Mouse (Mus musculus) stomach, embryonic 15.5 days (tissue): Measurements from ENCODE around the gene Csnk2a2. TPM values are rescaled to one million over a fixed set of nuclear protein-coding genes. Genes with fewer than 3 reads are reported as not detected.

Experiments used
- ATAC-seq: fragments of 200-750 bp; cut with Nextera tagmentation; 2 replicates; pipeline ENCODE4 v1.8.0; 2017; ENCODE audit warnings: low read depth, moderate number of reproducible peaks, moderate TSS enrichment; ENCODE audit not compliant: insufficient read depth, low FRiP score
- H3K27ac ChIP-seq: fragments of 300-500 bp; sonication (generic); 2 replicates; pipeline ENCODE4 v1.5.1; 2015; ENCODE audit warnings: mild to moderate bottlenecking, inconsistent platforms
- H3K27me3 ChIP-seq: fragments of 300-500 bp; sonication (generic); replicated peaks from 2 replicates; pipeline ENCODE4 v1.6.1; 2015; ENCODE audit warnings: inconsistent platforms
- H3K36me3 ChIP-seq: fragments of 300-500 bp; sonication (generic); 2 replicates; pipeline ENCODE4 v1.6.1; 2015; ENCODE audit warnings: inconsistent platforms
- H3K4me1 ChIP-seq: fragments of 300-500 bp; sonication (generic); 2 replicates; pipeline ENCODE4 v1.6.1; 2015; ENCODE audit warnings: inconsistent platforms
- H3K4me2 ChIP-seq: fragments of 300-500 bp; sonication (generic); 2 replicates; pipeline ENCODE4 v1.6.1; 2015; ENCODE audit warnings: mild to moderate bottlenecking, inconsistent platforms
- H3K4me3 ChIP-seq: fragments of 300-500 bp; sonication (generic); replicated peaks from 2 replicates; pipeline ENCODE4 v1.5.1; 2015; ENCODE audit warnings: inconsistent platforms
- H3K9ac ChIP-seq: fragments of 300-500 bp; sonication (generic); 2 replicates; pipeline ENCODE4 v1.6.1; 2015; ENCODE audit warnings: inconsistent platforms
- H3K9me3 ChIP-seq: fragments of 300-500 bp; sonication (generic); 2 replicates; pipeline ENCODE4 v1.6.1; 2016; ENCODE audit warnings: inconsistent platforms
- WGBS: fragments of 180-500 bp; shearing (Covaris S2); methylation state at CpG from one replicate; pipeline ENCODE4 v1.1.7; 2015; 5-methylcytosine and 5-hydroxymethylcytosine counted together
- polyA plus RNA-seq: library from polyadenylated mRNA; unstranded; fragments of >200 nt; fragmentation: Nextera tagmentation; extraction: Ambion mirVana; gene quantifications from 2 replicates; pipeline ENCODE4 v1.2.1, GENCODE M21; 2015

Csnk2a2 gene
- polyA plus RNA-seq, 1 experiment from 2014 or later = 11.1 TPM

GRCm38 (mm10) chr8:95434233-95434632 lies 55.6 kb downstream of the Csnk2a2 start:
- Histone ChIP-seq H3K9me3 (no peaks in the 10 kb centered on the region), H3K4me3 (peak overlapping the region; percentile 87), H3K27me3 (no peaks in the 10 kb centered on the region), H3K4me2 (peak overlapping the region; percentile 89), H3K36me3 (no peaks in the 10 kb centered on the region), H3K4me1 (peaks cover 27% of the 10 kb centered on the region), H3K9ac (peak overlapping the region; percentile 87), H3K27ac (peak overlapping the region; percentile 93)
- WGBS = under 1% methylated on average over 25 of the region's 25 CpGs
- ATAC-seq = peak; percentile 34; the same call in 1 of the 2 replicates

- Histone ChIP-seq H3K4me2 (peak overlapping the region; percentile 89), H3K27me3 (no peaks in the 10 kb centered on the region), H3K9ac (0 out of 2 replicates have a peak overlapping the region, but pooled peaks have one; percentile 11), H3K27ac (0 out of 2 replicates have a peak overlapping the region, but pooled peaks have one; percentile 32), H3K9me3 (no peaks in the 10 kb centered on the region), H3K4me1 (peaks cover 33% of the 10 kb centered on the region), H3K4me3 (peak overlapping the region; percentile 87), H3K36me3 (no peaks in the 10 kb centered on the region)
- 54% methylated on average over 4 of the region's 4 CpGs for WGBS
- no peak for ATAC-seq
These were observed 56.7 kb downstream of the Csnk2a2 start for GRCm38 (mm10) chr8:95433124-95433523.

DNA sequence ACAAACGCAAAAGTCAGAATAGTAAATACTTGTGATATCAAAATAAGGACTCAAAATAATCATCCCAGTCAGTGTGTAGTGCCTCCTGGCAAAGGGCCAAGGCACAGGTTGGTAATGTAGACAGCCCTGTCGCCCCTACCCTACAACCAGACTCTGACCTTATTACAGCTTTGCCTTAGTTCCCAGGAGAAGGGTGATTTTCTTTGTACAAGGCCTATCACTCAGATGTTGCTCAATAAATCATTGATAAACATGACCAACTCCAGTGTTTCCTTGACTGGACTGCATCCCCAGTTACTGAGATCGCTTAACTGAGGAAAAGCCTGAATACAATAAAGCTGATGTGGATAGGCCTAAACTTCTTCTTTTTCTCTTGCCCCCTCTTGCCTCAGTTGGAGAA lies 57.4 kb downstream of the Csnk2a2 start:
- WGBS = 68% methylated on average over 3 of the region's 3 CpGs
- Histone ChIP-seq H3K36me3 (no peaks in the 10 kb centered on the region), H3K27ac (no peak overlapping the region), H3K9ac (no peak overlapping the region), H3K27me3 (no peaks in the 10 kb centered on the region), H3K4me2 (peak overlapping the region; percentile 89), H3K4me1 (peaks cover 39% of the 10 kb centered on the region), H3K4me3 (no peak overlapping the region), H3K9me3 (no peaks in the 10 kb centered on the region)
- ATAC-seq = no peak

DNA sequence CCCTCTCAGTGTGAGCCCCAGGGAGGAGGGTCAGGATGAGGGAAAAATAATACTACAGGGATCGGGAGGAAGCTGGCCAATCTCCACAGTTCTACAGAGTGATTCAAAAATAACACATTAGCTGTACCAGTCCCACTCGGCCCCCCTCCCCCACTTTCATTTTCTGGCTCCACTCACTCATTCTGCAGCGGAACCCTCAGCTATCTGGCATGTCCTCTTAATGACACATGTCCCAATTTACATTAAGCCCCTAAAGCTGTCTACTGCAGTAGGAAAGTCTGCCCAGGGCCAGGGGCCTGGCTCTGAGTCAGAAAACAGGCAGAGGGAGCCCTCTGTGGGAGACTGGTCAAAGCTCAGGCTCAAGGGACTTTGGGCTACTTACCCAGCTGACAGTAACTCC lies 59.9 kb downstream of the Csnk2a2 start:
- no peak overlapping the region for H3K9ac ChIP-seq

GRCm38 (mm10) chr8:95427594-95428535 lies 62.0 kb downstream of the Csnk2a2 start:
- 22% methylated on average over 12 of the region's 12 CpGs for WGBS
- Histone ChIP-seq H3K27ac (peak overlapping the region; percentile 91), H3K4me1 (peaks cover 46% of the 10 kb centered on the region), H3K9ac (no peak overlapping the region), H3K36me3 (0 out of 2 replicates have a peak, but pooled peaks cover under 1% of the 10 kb centered on the region), H3K4me3 (no peak overlapping the region; the same call in 1 of the 2 replicates), H3K9me3 (no peaks in the 10 kb centered on the region), H3K27me3 (no peaks in the 10 kb centered on the region), H3K4me2 (peak overlapping the region; percentile 43)
- ATAC-seq = 0 out of 2 replicates have a peak, but pooled peaks have one; percentile 23

More for the DNA sequence above, 59.9 kb downstream of the Csnk2a2 start:
- peak overlapping the region; percentile 53 for H3K27ac ChIP-seq
- ATAC-seq = no peak; the same call in 1 of the 2 replicates
- H3K36me3 ChIP-seq = no peaks in the 10 kb centered on the region
- peak overlapping the region; percentile 26 for H3K4me2 ChIP-seq
- no peaks in the 10 kb centered on the region for H3K27me3 ChIP-seq
- 27% methylated on average over 3 of the region's 3 CpGs for WGBS
- H3K4me1 ChIP-seq = peaks cover 55% of the 10 kb centered on the region
- H3K9me3 ChIP-seq = no peaks in the 10 kb centered on the region
- no peak overlapping the region for H3K4me3 ChIP-seq

- peak; percentile 36; the same call in 1 of the 2 replicates for ATAC-seq
- Histone ChIP-seq H3K4me1 (peaks cover 42% of the 10 kb centered on the region), H3K4me2 (no peak overlapping the region), H3K9me3 (no peaks in the 10 kb centered on the region), H3K27me3 (no peaks in the 10 kb centered on the region), H3K9ac (no peak overlapping the region), H3K36me3 (peaks cover 6% of the 10 kb centered on the region; the same call in 1 of the 2 replicates), H3K4me3 (no peak overlapping the region), H3K27ac (peak overlapping the region; percentile 91)
- 30% methylated on average over 2 of the region's 2 CpGs for WGBS
These were observed 63.0 kb downstream of the Csnk2a2 start for GRCm38 (mm10) chr8:95426781-95427281.

GRCm38 (mm10) chr8:95424682-95425081 lies 65.2 kb downstream of the Csnk2a2 start:
- Histone ChIP-seq H3K4me3 (no peak overlapping the region), H3K36me3 (peaks cover 20% of the 10 kb centered on the region), H3K4me1 (peaks cover 34% of the 10 kb centered on the region), H3K9me3 (no peaks in the 10 kb centered on the region), H3K27me3 (no peaks in the 10 kb centered on the region), H3K27ac (0 out of 2 replicates have a peak overlapping the region, but pooled peaks have one; percentile 12), H3K4me2 (no peak overlapping the region), H3K9ac (no peak overlapping the region)
- no peak for ATAC-seq
- 76% methylated on average over 7 of the region's 7 CpGs for WGBS

DNA sequence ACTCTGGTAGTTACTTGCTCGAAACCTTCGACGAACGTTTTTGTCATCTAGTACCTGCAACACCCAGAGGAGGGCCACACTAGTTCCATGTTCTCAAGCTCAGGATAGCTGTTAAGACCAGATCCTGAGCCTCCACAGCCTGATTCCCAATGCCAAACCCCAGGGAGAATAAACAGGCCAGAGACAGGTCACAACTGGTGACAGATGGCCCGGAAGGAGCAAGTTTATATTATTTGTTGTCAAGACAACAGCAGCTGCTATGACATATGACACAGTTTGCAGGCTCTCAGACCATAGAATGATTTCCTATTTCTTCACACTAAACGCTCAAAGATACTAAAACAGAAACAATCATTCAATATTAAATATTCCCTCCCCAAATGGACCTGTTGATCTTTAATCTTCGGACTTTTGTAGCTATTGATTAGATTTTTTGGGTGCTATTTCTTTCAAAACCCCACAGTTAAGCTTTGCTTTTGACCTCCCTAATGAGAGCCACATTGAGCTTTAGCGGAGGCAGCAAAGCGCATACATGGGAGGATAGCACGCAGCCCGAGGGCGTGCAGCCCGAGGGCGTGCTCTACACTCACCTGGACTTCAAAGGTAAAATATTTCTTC lies 67.5 kb downstream of the Csnk2a2 start:
- Histone ChIP-seq H3K9me3 (no peaks in the 10 kb centered on the region), H3K4me3 (no peak overlapping the region), H3K27ac (no peak overlapping the region), H3K9ac (no peak overlapping the region), H3K36me3 (peaks cover 20% of the 10 kb centered on the region), H3K27me3 (no peaks in the 10 kb centered on the region), H3K4me2 (no peak overlapping the region), H3K4me1 (peaks cover 16% of the 10 kb centered on the region; the same call in 1 of the 2 replicates)
- 89% methylated on average over 14 of the region's 14 CpGs for WGBS
- ATAC-seq = no peak

DNA sequence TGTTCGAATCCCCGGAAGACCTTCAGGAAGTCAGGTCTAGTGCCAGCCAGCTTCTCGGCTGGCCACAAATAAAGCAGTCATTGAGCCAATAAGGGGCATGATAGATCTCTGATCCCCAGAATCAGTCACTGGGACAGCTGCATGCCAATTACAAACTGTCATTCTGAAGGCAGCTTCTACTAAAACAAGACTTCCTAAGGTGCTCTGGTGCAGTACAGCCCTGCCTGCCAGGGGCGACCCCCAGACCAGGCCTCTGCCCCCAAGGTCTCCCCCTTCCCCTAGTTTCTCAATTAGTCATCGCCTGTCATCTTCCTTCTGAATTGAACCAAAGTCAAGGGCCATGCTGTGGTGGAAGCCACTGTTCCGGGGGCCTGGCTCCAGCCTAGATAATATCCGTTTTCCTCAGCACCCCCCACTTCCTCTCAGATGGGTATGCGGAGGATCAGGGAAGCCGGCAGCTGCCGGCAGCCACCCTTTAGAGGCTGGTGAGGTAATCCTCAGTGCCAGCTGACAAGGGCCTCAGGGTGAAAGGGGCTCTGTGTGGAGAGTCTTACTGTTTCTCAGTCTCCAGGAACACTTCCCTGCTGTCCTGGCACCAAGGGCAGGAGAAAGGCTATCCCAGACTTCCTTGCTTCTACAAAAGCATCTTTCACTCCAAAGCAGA lies 78.4 kb downstream of the Csnk2a2 start:
- no peaks in the 10 kb centered on the region for H3K9me3 ChIP-seq
- peaks cover 4% of the 10 kb centered on the region; the same call in 1 of the 2 replicates for H3K4me1 ChIP-seq
- H3K27ac ChIP-seq = 0 out of 2 replicates have a peak overlapping the region, but pooled peaks have one; percentile 9
- H3K4me3 ChIP-seq = no peak overlapping the region
- 41% methylated on average over 10 of the region's 10 CpGs for WGBS
- no peak overlapping the region for H3K9ac ChIP-seq
- no peak overlapping the region for H3K4me2 ChIP-seq
- ATAC-seq = no peak
- H3K36me3 ChIP-seq = no peaks in the 10 kb centered on the region
- H3K27me3 ChIP-seq = no peaks in the 10 kb centered on the region

- Histone ChIP-seq H3K4me3 (no peak overlapping the region), H3K9me3 (no peaks in the 10 kb centered on the region), H3K27me3 (no peaks in the 10 kb centered on the region), H3K4me1 (peaks cover 4% of the 10 kb centered on the region; the same call in 1 of the 2 replicates), H3K27ac (no peak overlapping the region), H3K36me3 (no peaks in the 10 kb centered on the region), H3K9ac (no peak overlapping the region), H3K4me2 (no peak overlapping the region)
- WGBS = 69% methylated on average over 5 of the region's 5 CpGs
- no peak for ATAC-seq
These were observed 80.3 kb downstream of the Csnk2a2 start for GRCm38 (mm10) chr8:95409518-95409917.

- Histone ChIP-seq H3K9ac (no peak overlapping the region), H3K9me3 (no peaks in the 10 kb centered on the region), H3K27me3 (no peaks in the 10 kb centered on the region), H3K4me2 (no peak overlapping the region), H3K4me3 (no peak overlapping the region), H3K36me3 (no peaks in the 10 kb centered on the region), H3K27ac (no peak overlapping the region), H3K4me1 (peaks cover 7% of the 10 kb centered on the region; the same call in 1 of the 2 replicates)
- no peak for ATAC-seq
- WGBS = 76% methylated on average over 7 of the region's 7 CpGs
These were observed 88.7 kb downstream of the Csnk2a2 start for GRCm38 (mm10) chr8:95401091-95401490.
